Mouse (Mus musculus) heart, adult 2 months (tissue): ENCODE measurements at regions not wholly inside any gene's neighbourhood (a gene's known extent, or its start where the extent isn't known, plus 50 kb on each side); places are given as distances from the start of the nearest gene placed in this dataset.

Experiments used
- DNase-seq, 2 experiments: peaks; one replicate each; pipeline ENCODE4 v3.0.0; 2021
- H3K27ac ChIP-seq: fragments of 200-600 bp; 2 replicates; pipeline ENCODE4 v1.8.1; 2022
- H3K27me3 ChIP-seq: fragments of 200-500 bp; 2 replicates; pipeline ENCODE4 v1.6.1; 2012; ENCODE audit warnings: mild to moderate bottlenecking, low read length, inconsistent platforms, mixed read lengths; ENCODE audit not compliant: control insufficient read depth, insufficient read depth
- H3K36me3 ChIP-seq: fragments of 200-500 bp; 2 replicates; pipeline ENCODE4 v1.6.1; 2012; ENCODE audit warnings: low read length, inconsistent platforms; ENCODE audit not compliant: control insufficient read depth, insufficient read depth
- H3K4me1 ChIP-seq: fragments of 200-500 bp; 2 replicates; pipeline ENCODE4 v1.6.1; 2011; ENCODE audit warnings: low read length; ENCODE audit not compliant: control insufficient read depth, insufficient read depth
- H3K4me3 ChIP-seq: fragments of 200-600 bp; 2 replicates; pipeline ENCODE4 v1.8.1; 2022
- H3K79me2 ChIP-seq: fragments of 200-500 bp; replicated peaks from 2 replicates; pipeline ENCODE4 v1.6.1; 2012; ENCODE audit warnings: mild to moderate bottlenecking, inconsistent platforms, low read length, moderate library complexity, mixed read lengths; ENCODE audit not compliant: control insufficient read depth, insufficient read depth
- H3K9ac ChIP-seq: fragments of 200-500 bp; 2 replicates; pipeline ENCODE4 v1.6.1; 2012; ENCODE audit warnings: low read depth, mild to moderate bottlenecking, control low read depth, inconsistent platforms, low read length, mixed read lengths
- CTCF ChIP-seq: fragments of 200-600 bp; IDR thresholded peaks from 2 replicates; pipeline ENCODE4 v1.8.1; 2022; ENCODE audit warnings: antibody characterized with exemption, mild to moderate bottlenecking, moderate library complexity
- EP300 ChIP-seq: fragments of 200-500 bp; IDR thresholded peaks from 2 replicates; pipeline ENCODE4 v1.6.1; 2011; ENCODE audit warnings: low read depth, low read length, control low read depth; ENCODE audit not compliant: insufficient read depth
- POLR2A ChIP-seq: fragments of 200-500 bp; IDR thresholded peaks from 2 replicates; pipeline ENCODE4 v1.6.1; 2011; ENCODE audit warnings: mild to moderate bottlenecking, low read depth, low read length, control low read depth; ENCODE audit not compliant: insufficient read depth
- WGBS: fragments of 180-500 bp; shearing (Covaris S2); methylation state at CpG from one replicate; pipeline ENCODE4 v1.1.7; 2018; 5-methylcytosine and 5-hydroxymethylcytosine counted together
- intact Hi-C: fragments of 180-260 bp; cut with DNase I; formaldehyde crosslinking; loops from one replicate; pipeline ENCODE4 v1.15.1; 2025

- intact Hi-C loops = no loop called here
- Histone ChIP-seq H3K9ac (no peak overlapping the region), H3K4me3 (no peak overlapping the region), H3K27me3 (no peaks in the 10 kb centered on the region), H3K79me2 (no peaks in the 10 kb centered on the region), H3K36me3 (no peaks in the 10 kb centered on the region), H3K27ac (no peak overlapping the region), H3K4me1 (no peaks in the 10 kb centered on the region)
- 52% methylated on average over 14 of the region's 14 CpGs for WGBS
- DNase-seq = no peak
- TF ChIP-seq POLR2A = no peak
- no peak for TF ChIP-seq EP300
- TF ChIP-seq CTCF = no peak
Measured at GRCm38 (mm10) chr14:98749086-98750027, 244.8 kb downstream of the Rpl36a-ps1 start.

GRCm38 (mm10) chr14:98747159-98747775 lies 246.9 kb downstream of the Rpl36a-ps1 start:
- H3K27ac ChIP-seq = no peak overlapping the region
- no peaks in the 10 kb centered on the region for H3K79me2 ChIP-seq
- intact Hi-C loops = no loop called here
- TF ChIP-seq POLR2A (no peak), CTCF (no peak), EP300 (no peak)
- no peak overlapping the region for H3K4me3 ChIP-seq
- no peak overlapping the region for H3K9ac ChIP-seq
- DNase-seq = no peak
- no peaks in the 10 kb centered on the region for H3K36me3 ChIP-seq
- no peaks in the 10 kb centered on the region for H3K27me3 ChIP-seq
- WGBS = 89% methylated on average over 16 of the region's 16 CpGs
- no peaks in the 10 kb centered on the region for H3K4me1 ChIP-seq

- H3K4me3 ChIP-seq = no peak overlapping the region
- H3K9ac ChIP-seq = no peak overlapping the region
- no peaks in the 10 kb centered on the region for H3K79me2 ChIP-seq
- DNase-seq = no peak
- no peaks in the 10 kb centered on the region for H3K36me3 ChIP-seq
- H3K4me1 ChIP-seq = no peaks in the 10 kb centered on the region
- TF ChIP-seq CTCF = no peak
- no peak for TF ChIP-seq EP300
- TF ChIP-seq POLR2A = no peak
- H3K27ac ChIP-seq = no peak overlapping the region
- WGBS = 61% methylated on average over 3 of the region's 3 CpGs
- no peaks in the 10 kb centered on the region for H3K27me3 ChIP-seq
- intact Hi-C loops = no loop called here
Measured at GRCm38 (mm10) chr14:98730375-98730774, 263.7 kb downstream of the Rpl36a-ps1 start.

GRCm38 (mm10) chr14:98728863-98729262 lies 265.3 kb downstream of the Rpl36a-ps1 start:
- no peaks in the 10 kb centered on the region for H3K36me3 ChIP-seq
- TF ChIP-seq EP300 (no peak), CTCF (no peak), POLR2A (no peak)
- H3K27me3 ChIP-seq = no peaks in the 10 kb centered on the region
- no peaks in the 10 kb centered on the region for H3K79me2 ChIP-seq
- no peaks in the 10 kb centered on the region for H3K4me1 ChIP-seq
- H3K9ac ChIP-seq = no peak overlapping the region
- intact Hi-C loops = no loop called here
- WGBS = 37% methylated on average over 2 of the region's 2 CpGs
- H3K4me3 ChIP-seq = no peak overlapping the region
- H3K27ac ChIP-seq = no peak overlapping the region
- no peak for DNase-seq

- Histone ChIP-seq H3K79me2 (no peaks in the 10 kb centered on the region), H3K27ac (no peak overlapping the region), H3K36me3 (no peaks in the 10 kb centered on the region), H3K4me1 (no peaks in the 10 kb centered on the region), H3K4me3 (no peak overlapping the region), H3K9ac (no peak overlapping the region), H3K27me3 (no peaks in the 10 kb centered on the region)
- TF ChIP-seq CTCF (no peak), POLR2A (no peak), EP300 (no peak)
- DNase-seq = no peak
- intact Hi-C loops = no loop called here
- 63% methylated on average over 9 of the region's 9 CpGs for WGBS
Measured at GRCm38 (mm10) chr14:98722481-98722880, 271.6 kb downstream of the Rpl36a-ps1 start.

GRCm38 (mm10) chr14:98721033-98721432 lies 273.1 kb downstream of the Rpl36a-ps1 start:
- Histone ChIP-seq H3K27ac (no peak overlapping the region), H3K4me3 (no peak overlapping the region), H3K36me3 (no peaks in the 10 kb centered on the region), H3K4me1 (no peaks in the 10 kb centered on the region), H3K9ac (no peak overlapping the region), H3K27me3 (no peaks in the 10 kb centered on the region), H3K79me2 (no peaks in the 10 kb centered on the region)
- 91% methylated on average over 2 of the region's 2 CpGs for WGBS
- TF ChIP-seq POLR2A = no peak
- no peak for TF ChIP-seq CTCF
- no peak for TF ChIP-seq EP300
- intact Hi-C loops = no loop called here
- DNase-seq = no peak
